Mouse (Mus musculus): ENCODE measurements around the gene Tspan10. TPM values are rescaled to one million over a fixed set of nuclear protein-coding genes. Genes with fewer than 3 reads are reported as not detected.

The Tspan10 gene
- polyA plus RNA-seq, 1 experiment from 2014 or later, result not detected

Other genes starting within 250 kb of the Tspan10 start
- 4.9 and 5.7 TPM in 2 replicates for gene Bahcc1, start 209.7 kb upstream of the Tspan10 start, polyA plus RNA-seq (2015; fragmentation: Nextera tagmentation; extraction: Ambion mirVana)
- gene Actg1, start 94.1 kb upstream of the Tspan10 start, polyA plus RNA-seq (2015; fragmentation: Nextera tagmentation; extraction: Ambion mirVana), result 2,886 and 2,944 TPM in 2 replicates
- gene Fscn2, start 81.1 kb upstream of the Tspan10 start, polyA plus RNA-seq (2015; fragmentation: Nextera tagmentation; extraction: Ambion mirVana), result 0.55 TPM in 1 of 2 replicates, not detected in the other
- 26.6 and 28.6 TPM in 2 replicates for gene Faap100, start 63.9 kb upstream of the Tspan10 start, polyA plus RNA-seq (2015; fragmentation: Nextera tagmentation; extraction: Ambion mirVana)
- 19.5 and 20.0 TPM in 2 replicates for gene Nploc4, start 4.9 kb upstream of the Tspan10 start, polyA plus RNA-seq (2015; fragmentation: Nextera tagmentation; extraction: Ambion mirVana)
- gene Pde6g, start 10.9 kb downstream of the Tspan10 start, polyA plus RNA-seq (2015; fragmentation: Nextera tagmentation; extraction: Ambion mirVana), result 0.35 and 0.39 TPM in 2 replicates
- 21.0 and 24.6 TPM in 2 replicates for gene Oxld1, start 15.4 kb downstream of the Tspan10 start, polyA plus RNA-seq (2015; fragmentation: Nextera tagmentation; extraction: Ambion mirVana)
- gene Ccdc137, start 15.5 kb downstream of the Tspan10 start, polyA plus RNA-seq (2015; fragmentation: Nextera tagmentation; extraction: Ambion mirVana), result 27.1 and 31.3 TPM in 2 replicates
- 32.6 and 38.9 TPM in 2 replicates for gene Arl16, start 25.0 kb downstream of the Tspan10 start, polyA plus RNA-seq (2015; fragmentation: Nextera tagmentation; extraction: Ambion mirVana)
- gene Mrpl12, start 42.0 kb downstream of the Tspan10 start, polyA plus RNA-seq (2015; fragmentation: Nextera tagmentation; extraction: Ambion mirVana), result 228 and 239 TPM in 2 replicates
- gene Slc25a10, start 49.2 kb downstream of the Tspan10 start, polyA plus RNA-seq (2015; fragmentation: Nextera tagmentation; extraction: Ambion mirVana), result 104 and 108 TPM in 2 replicates
- 0.76 TPM in 2 replicates for gene Gcgr, start 88.1 kb downstream of the Tspan10 start, polyA plus RNA-seq (2015; fragmentation: Nextera tagmentation; extraction: Ambion mirVana)
- gene Mcrip1, start 107.1 kb downstream of the Tspan10 start, polyA plus RNA-seq (2015; fragmentation: Nextera tagmentation; extraction: Ambion mirVana), result 119 and 129 TPM in 2 replicates
- 0.37 TPM in 1 of 2 replicates, not detected in the other for gene Ppp1r27, start 108.5 kb downstream of the Tspan10 start, polyA plus RNA-seq (2015; fragmentation: Nextera tagmentation; extraction: Ambion mirVana)
- 1,365 and 1,538 TPM in 2 replicates for gene P4hb, start 130.6 kb downstream of the Tspan10 start, polyA plus RNA-seq (2015; fragmentation: Nextera tagmentation; extraction: Ambion mirVana)
- 626 and 641 TPM in 2 replicates for gene Arhgdia, start 139.0 kb downstream of the Tspan10 start, polyA plus RNA-seq (2015; fragmentation: Nextera tagmentation; extraction: Ambion mirVana)
- gene Alyref, start 155.7 kb downstream of the Tspan10 start, polyA plus RNA-seq (2015; fragmentation: Nextera tagmentation; extraction: Ambion mirVana), result 19.6 and 86.6 TPM in 2 replicates
- 164 and 171 TPM in 2 replicates for gene Anapc11, start 155.8 kb downstream of the Tspan10 start, polyA plus RNA-seq (2015; fragmentation: Nextera tagmentation; extraction: Ambion mirVana)
- 2.7 and 3.8 TPM in 2 replicates for gene Npb, start 165.8 kb downstream of the Tspan10 start, polyA plus RNA-seq (2015; fragmentation: Nextera tagmentation; extraction: Ambion mirVana)
- 393 and 441 TPM in 2 replicates for gene Pcyt2, start 175.3 kb downstream of the Tspan10 start, polyA plus RNA-seq (2015; fragmentation: Nextera tagmentation; extraction: Ambion mirVana)
- gene Sirt7, start 182.6 kb downstream of the Tspan10 start, polyA plus RNA-seq (2015; fragmentation: Nextera tagmentation; extraction: Ambion mirVana), result 47.7 and 52.9 TPM in 2 replicates
- 16.3 and 16.9 TPM in 2 replicates for gene Mafg, start 191.0 kb downstream of the Tspan10 start, polyA plus RNA-seq (2015; fragmentation: Nextera tagmentation; extraction: Ambion mirVana)
- gene Pycr1, start 201.1 kb downstream of the Tspan10 start, polyA plus RNA-seq (2015; fragmentation: Nextera tagmentation; extraction: Ambion mirVana), result 24.8 and 26.6 TPM in 2 replicates
- gene Myadml2, start 205.5 kb downstream of the Tspan10 start, polyA plus RNA-seq (2015; fragmentation: Nextera tagmentation; extraction: Ambion mirVana), result 0.26 TPM in 1 of 2 replicates, not detected in the other
- 0.54 and 1.0 TPM in 2 replicates for gene Notum, start 218.5 kb downstream of the Tspan10 start, polyA plus RNA-seq (2015; fragmentation: Nextera tagmentation; extraction: Ambion mirVana)
- 108 and 111 TPM in 2 replicates for gene Aspscr1, start 230.3 kb downstream of the Tspan10 start, polyA plus RNA-seq (2015; fragmentation: Nextera tagmentation; extraction: Ambion mirVana)

Data from intestine, embryonic 16.5 days (tissue).